Mouse (Mus musculus): Measurements from ENCODE around the gene Ptges3.
A peak's percentile ranks its signal among the peaks of the same experiment; 100 is the strongest.
"Not testable (repeated sequence)": the region's sequence is repeated elsewhere in the genome, so short reads cannot be mapped to it uniquely, and the experiment has no call there.

Ptges3 gene

DNA sequence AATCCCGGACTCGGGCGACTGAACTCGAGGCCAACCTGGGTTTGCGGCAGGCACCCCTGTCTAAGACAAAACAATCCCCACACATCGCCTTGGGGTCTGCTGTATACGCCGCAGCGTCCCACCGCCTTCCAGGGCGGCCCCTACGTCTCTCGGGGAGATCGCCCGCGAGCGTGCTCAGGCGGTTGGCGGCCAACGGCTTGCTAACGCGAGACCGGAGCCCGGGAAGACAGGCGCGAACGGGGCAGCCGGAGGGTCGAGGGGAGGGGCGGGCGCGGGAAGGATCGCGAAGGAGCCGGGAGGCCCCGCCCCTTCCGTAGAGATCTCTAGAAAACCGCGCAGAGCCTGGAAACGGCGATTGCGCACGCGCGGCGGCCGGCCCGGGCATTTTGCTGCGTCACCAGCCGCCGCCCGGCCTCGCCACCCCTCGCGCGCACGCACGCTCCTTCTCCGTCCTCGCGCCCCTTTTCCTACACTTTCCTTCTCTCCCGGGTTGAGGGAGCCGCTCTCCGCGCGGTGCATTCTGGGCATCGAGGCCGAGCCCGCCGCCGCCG lies at the start of gene Ptges3:
TSS of gene Ptges3 (plus strand) at position 354 of the 551 bp plus-strand sequence.
- DNase-seq (ENCODE audit: low read depth, low spot score): peak; percentile 88

DNA sequence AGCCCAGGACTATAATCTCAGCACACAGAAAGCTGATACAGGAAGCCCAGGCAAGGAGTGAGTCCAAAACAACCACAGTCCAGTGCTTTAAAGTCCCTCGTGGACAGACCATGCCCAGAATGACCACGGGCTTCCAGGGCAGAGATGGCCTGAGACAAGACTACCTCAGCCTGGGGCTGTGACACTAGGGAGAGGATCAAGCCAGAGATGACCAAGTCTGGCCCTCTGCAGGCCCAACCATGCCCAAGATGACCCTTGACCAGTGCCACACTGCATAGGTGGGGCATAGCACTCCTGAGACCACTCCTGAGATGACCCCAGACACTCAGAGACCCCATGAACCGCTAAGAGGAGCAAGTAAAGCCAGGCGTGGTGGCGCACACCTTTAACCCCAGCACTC lies 49.0 kb upstream of the Ptges3 start:
- no peak for DNase-seq (ENCODE audit: low read depth, low spot score)

DNA sequence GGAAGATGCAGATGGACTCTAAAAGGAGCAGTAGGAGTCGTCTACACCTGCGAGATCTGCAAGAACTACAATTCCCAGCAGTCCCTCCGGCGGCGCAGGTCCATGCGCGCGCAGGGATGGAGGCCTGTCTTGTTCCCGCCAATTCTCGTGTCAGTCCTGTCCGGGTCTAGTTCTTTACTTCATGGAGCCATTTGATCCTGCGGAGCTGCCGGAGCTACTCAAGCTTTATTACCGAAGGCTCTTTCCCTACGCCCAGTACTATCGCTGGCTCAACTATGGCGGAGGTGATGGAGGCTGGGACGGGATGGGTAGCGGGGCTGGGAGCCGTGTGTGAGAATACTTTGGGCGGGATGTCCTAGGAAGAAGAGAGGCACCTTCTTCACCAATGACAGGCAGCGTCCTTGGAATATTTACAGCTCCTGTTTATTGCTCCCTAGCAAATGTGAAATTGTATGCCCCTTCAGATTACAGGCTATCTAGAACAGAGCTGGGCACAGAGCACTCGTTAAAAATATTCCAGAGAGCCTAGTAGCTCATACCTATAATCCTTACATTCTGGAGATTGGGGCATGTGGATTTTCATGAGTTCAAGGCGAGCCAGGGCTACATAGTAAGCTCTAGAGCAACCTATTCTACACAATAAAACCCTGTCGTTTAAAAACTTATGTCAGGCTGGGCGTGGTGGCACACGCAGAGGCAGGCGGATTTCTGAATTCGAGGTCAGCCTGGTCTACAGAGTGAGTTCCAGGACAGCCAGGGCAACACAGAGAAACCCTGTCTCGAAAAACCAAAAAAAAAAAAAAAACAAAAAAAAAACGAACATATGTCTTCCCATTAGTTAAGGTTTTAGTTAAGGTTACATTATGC lies 43.5 kb upstream of the Ptges3 start, which contains the start of gene Prim1:
TSS of gene Prim1 (plus strand) at position 101 of the 867 bp plus-strand sequence.
- peak; percentile 45 for DNase-seq (ENCODE audit: low read depth, low spot score)

DNA sequence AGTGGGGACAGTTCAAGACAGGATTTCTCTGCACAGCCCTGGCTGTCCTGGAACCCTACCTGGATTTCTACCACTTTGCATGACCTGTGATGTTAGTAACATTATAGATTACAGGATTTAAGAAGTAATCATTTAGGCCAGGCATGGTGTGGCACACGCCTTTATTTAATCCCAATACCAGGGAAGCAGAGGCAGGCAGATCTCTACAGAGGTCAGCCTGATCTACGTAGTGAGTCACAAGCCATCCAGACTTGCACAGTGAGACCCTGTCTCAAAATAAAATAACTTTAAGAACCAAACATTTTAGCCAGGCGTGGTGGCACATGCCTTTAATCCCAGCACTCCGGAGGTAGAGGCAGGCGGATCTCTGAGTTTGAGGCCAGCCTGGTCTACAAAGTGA lies 36.6 kb upstream of the Ptges3 start:
- no peak for DNase-seq (ENCODE audit: low read depth, low spot score)

DNA sequence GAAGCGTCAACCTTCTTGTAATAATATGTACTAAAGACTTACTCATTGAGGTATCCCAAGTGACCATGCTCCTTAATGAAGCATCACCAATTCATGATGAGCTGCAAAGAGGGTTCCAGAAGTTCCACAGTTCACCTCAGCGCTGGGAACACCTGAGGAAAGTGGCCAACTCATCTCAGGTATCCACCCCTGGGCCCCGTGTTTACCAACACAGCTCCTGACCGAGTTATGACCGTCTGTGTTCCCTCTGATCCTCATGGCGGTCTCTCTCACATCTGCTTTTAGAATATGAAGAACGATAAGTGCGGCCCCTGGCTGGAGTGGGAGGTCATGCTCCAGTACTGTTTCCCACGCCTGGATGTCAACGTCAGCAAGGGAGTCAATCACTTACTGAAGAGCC lies 35.3 kb upstream of the Ptges3 start:
- DNase-seq (ENCODE audit: low read depth, low spot score): no peak

DNA sequence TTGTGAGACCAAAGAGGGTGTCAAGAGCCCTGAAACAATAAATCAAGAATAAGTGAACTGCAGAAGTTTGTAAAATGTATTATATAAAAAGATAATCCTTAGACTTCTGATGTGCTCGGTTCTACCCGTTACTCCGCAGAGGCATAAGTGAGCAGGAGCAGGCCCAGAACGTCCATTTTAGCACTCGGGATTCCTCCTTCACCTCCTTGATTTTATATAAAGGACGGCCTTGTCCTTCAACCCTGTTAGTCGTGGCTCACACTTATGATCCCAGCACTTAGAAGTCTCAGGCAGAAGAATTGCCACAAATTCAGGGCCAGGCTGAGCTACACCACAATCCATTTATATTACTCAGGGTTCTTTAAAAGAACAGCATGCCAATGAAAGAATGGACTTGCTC lies 28.8 kb upstream of the Ptges3 start:
- no peak for DNase-seq (ENCODE audit: low read depth, low spot score)

DNA sequence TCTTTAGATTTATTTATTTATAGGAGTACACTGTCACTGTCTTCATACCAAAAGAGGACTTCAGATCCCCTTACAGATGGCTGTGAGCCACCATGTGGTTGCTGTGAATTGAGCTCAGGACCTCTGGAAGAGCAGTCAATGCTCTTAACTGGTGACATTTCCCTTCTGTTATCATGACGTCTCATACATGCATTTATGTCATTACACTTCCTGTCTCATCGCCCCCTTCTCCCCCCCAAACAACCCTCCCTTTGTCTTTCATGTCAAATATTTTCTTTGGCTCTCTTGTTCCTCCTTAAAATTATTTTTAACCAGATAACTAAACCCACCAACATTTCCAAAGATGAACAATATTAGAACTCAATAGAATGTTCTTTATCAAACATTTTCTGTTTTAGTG lies 27.9 kb upstream of the Ptges3 start:
- no peak for DNase-seq (ENCODE audit: low read depth, low spot score)

DNA sequence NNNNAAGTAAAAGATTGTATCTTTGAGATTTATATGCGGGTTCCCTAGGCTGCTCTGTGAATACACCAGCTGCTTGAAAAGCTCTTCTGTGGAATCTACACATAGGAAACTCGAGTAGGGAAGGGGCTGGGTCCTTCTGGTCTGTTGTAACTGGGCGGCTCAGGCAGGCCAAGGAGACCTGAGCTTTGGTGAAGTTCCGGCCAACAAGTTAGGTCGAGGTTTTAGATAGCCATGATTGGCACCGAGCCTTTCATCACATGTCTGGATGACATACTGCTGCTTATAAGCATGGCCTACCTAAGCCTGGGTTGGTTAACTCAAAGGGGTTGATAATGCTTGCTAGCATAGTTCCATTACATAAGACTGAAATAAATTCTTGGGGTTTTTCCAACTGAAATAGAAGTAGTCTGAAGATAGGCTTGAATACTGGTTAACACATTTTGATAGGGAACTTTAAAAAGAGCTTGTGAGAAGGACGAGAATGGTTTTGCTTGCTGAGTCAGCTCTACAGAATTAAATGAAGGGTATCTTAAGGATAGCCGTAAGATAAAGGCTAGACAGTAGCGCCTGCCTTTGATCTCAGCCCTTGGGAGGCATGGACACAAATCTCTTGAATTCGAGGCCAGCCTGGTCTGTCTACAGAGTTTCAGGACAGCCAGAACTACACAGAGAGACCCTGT lies 21.9 kb upstream of the Ptges3 start:
- no peak for DNase-seq (ENCODE audit: low read depth, low spot score)

DNA sequence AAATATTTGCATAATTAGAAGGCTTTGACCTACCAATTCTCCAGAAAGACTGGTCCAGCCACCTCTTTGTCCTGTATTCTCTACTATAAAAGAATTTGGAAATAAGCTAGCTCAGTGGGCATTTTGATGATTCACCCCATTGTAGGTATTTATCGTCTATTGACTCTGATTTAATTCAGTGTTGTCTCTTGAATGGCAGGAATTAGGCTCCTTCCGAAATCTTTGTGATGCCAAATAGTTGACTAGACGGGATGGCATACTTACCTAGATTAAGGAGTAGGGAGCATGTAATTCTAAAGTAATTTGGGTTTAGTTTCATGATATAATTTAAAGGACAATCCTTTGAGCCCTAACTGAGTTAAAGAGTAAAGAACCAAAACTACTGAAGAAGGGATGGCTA lies 20.8 kb upstream of the Ptges3 start:
- DNase-seq (ENCODE audit: low read depth, low spot score): no peak

DNA sequence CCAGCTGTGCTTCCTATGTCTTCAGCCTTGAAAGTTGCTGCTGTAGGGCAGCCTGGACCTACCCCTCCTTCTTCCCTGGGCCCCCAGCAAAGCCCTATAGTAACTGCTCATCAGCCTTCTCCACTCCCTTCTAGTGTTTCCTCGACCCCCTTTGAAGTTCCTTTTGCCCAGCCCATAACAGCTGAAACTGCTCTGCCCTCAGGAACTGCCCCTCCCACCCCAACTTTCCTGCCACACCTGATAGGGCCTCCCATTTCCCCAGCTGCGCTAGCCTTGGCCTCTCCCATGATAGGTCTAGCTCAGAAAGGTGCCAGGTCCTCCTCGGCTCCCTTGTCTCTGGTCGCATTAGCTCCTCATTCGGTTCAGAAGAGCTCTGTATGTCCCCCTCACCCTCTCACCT lies 19.6 kb upstream of the Ptges3 start:
- no peak for DNase-seq (ENCODE audit: low read depth, low spot score)

DNA sequence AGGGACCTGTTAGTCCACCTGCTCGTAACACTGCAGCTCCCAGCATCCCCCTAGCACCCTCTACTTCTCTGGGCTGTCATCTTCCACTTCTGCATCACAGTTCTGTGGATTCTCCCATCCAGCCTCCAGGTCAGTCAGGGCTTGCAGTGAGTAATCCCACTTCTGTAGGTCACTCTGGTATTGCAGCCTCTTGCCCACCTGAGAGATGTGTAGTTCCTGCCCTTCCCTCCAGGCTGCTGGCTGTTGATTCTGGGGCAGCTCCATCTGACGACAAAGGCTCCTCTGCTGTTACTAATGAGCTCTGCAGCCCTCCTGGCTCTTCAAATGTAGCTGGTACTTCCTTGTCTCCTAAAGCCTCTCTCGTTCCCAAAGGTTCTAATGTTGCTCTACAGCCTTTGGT lies 18.9 kb upstream of the Ptges3 start:
- DNase-seq (ENCODE audit: low read depth, low spot score): no peak

DNA sequence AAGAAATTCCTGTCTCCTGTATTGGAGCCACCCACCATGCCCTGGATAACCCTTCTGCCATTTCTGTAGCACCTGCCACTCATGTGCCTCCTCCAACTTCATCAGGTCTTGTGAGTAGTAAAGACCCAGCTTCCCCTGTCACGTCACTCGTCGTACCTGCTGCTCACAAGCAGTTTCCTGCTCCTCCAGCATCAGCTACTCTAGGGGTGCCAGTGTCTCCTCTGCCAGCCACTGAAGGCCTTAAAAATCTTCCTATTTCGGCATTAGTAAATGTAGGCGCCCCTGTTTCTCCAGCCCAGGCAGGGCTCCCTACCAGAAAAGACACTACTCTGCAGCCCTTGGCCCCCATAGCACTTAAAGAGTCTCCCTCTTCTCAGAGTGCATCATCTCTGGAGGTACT lies 18.5 kb upstream of the Ptges3 start:
- DNase-seq (ENCODE audit: low read depth, low spot score): no peak

DNA sequence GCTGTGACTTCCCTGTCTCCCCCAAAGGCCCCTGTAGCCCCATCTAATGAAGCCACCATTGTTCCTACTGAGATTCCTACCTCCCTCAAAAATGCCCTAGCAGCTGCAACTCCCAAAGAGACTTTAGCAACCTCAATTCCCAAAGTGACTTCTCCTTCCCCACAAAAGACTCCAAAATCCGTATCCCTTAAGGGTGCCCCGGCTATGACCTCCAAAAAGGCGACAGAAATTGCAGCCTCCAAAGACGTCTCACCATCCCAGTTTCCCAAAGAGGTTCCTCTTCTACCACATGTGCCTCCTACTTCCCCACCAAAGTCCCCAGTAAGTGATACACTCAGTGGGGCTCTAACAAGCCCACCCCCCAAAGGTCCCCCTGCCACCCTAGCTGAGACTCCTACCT lies 17.1 kb upstream of the Ptges3 start:
- no peak for DNase-seq (ENCODE audit: low read depth, low spot score)

DNA sequence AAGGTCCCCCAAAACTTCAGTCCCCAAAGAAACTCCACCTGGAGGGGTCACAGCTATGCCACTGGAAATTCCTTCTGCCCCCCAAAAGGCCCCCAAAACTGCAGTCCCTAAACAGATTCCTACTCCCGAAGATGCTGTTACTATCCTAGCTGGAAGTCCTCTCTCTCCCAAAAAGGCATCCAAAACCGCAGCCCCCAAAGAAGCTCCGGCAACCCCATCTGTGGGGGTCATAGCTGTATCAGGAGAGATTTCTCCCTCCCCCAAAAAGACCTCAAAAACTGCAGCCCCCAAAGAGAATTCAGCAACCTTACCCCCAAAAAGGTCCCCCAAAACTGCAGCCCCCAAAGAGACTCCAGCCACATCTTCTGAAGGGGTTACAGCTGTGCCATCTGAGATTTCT lies 16.3 kb upstream of the Ptges3 start:
- DNase-seq (ENCODE audit: low read depth, low spot score): no peak

DNA sequence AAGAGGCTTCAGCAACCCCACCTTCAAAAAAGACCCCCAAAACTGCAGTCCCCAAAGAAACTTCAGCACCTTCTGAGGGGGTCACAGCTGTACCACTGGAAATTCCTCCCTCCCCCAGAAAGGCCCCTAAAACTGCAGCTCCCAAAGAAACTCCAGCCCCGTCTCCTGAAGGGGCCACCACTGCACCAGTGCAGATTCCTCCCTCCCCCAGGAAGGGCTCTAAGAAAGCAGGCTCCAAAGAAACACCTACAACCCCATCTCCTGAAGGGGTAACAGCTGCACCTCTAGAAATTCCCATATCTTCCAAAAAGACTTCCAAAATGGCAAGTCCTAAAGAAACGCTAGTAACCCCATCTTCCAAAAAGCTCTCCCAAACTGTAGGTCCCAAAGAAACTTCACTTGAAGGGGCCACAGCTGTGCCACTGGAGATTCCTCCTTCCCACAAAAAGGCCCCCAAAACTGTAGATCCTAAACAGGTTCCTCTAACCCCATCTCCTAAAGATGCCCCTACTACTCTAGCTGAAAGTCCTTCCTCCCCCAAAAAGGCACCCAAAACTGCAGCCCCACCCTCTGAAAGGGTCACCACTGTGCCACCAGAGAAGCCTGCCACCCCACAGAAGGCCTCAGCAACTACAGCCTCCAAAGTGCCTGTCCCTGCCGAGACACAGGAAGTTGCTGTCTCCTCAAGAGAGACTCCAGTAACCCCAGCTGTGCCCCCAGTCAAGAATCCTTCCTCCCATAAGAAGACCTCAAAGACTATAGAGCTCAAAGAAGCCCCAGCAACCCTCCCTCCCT lies 15.5 kb upstream of the Ptges3 start:
- DNase-seq (ENCODE audit: low read depth, low spot score): no peak

DNA sequence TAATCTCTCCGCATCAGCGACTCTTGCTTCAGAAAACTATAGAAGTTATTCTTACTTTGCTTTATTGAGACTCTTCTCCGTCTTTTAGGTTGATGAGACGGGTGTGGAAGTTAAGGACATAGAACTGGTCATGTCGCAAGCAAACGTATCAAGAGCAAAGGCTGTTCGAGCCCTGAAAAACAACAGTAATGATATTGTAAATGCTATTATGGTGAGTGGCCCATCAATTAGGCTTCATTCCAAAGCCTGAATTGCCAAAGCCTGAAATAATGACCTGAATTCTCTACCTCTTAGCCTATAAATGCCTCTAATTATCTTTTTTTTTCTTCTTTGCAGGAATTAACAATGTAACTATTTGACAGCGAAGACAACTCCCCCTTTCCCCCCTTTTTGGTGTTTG lies 10.6 kb upstream of the Ptges3 start:
- DNase-seq (ENCODE audit: low read depth, low spot score): no peak

DNA sequence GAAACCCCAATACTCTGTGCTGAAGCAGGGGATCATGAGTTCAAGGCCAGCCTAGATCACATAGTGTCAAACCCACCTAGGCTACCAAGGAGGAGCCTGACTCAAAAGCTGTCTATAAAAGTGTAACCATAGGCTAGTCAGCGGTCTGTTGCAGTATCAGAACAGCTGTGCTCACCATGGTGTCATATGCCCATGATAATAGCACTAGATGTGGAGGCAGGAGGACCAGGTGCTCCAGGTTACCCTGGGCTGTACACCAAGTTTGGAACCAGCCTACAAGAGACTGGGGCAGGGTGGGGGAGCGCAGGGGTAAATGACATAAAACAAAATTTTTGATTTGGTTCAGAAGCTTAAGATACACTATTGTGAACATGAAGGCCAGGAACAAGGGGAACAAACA lies 9.0 kb upstream of the Ptges3 start:
- no peak for DNase-seq (ENCODE audit: low read depth, low spot score)

DNA sequence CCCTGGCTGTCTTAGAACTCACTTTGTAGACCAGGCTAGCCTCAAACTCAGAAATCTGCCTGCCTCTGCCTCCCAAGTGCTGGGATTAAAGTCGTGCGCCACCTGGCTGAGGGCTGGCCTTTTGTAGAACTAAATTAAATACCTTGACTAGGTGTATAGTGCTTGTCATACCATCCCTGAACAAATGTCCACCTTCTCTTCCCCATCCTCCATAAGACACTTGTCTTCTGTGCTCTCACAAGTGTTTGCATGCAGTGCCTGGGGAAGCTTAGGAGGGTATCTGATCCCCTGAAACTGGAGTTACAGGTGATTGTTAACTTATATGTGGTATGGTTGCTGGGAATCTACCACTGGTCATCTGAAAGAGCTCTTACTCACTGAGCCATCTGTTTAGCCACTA lies 8.4 kb upstream of the Ptges3 start:
- no peak for DNase-seq (ENCODE audit: low read depth, low spot score)

DNA sequence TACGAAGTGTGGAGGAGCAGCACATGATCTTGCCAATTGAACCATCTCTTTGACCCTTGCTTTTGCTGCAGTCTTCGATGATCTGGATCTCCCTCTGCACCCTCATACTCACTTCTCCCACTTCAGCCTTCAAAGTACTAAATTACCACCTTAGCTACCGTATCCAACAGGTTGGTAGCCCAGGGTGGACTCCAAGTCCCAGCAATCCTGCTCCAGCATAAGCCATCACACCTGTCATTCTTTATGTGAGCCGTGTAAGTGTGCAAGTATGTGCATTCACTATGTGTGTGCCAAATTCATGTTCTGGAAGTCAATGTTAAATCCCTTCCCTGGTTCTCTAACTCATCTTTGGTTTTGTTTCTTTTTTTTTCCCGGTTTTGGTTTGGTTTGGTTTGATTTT lies 7.2 kb upstream of the Ptges3 start:
- no peak for DNase-seq (ENCODE audit: low read depth, low spot score)

DNA sequence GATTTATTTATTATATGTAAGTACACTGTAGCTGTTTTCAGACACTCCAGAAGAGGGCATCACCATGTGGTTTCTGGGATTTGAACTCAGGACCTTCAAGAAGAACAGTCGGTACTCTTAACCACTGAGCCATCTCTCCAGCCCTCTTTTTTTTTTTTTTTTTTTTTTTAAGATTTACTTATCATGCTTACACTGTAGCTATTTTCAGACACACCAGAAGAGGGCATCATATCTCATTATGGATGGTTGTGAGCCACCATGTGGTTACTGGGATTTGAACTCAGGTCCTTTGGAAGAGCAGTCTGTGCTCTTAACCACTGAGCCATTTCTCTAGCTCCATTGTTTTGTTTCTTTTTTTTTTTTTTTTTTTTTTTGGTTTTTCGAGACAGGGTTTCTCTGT lies 6.6 kb upstream of the Ptges3 start:
- not testable (repeated sequence) for DNase-seq (ENCODE audit: low read depth, low spot score)

DNA sequence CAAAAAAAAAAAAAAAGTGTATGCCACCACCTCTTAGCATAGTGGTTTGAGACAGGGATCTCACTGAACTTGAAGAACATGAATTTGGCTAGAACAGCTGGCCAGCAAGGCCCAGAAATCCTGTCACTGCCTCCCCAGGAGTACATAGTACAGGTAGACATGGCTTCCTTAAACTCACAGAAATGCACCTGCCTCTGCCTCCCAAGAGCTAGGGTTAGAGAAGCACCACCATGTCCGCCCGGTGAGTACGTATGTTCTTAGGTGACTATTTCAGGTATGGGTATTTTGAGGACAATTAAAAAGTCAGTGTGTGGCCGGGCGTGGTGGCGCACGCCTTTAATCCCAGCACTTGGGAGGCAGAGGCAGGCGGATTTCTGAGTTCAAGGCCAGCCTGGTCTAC lies 5.8 kb upstream of the Ptges3 start:
- DNase-seq (ENCODE audit: low read depth, low spot score): no peak

DNA sequence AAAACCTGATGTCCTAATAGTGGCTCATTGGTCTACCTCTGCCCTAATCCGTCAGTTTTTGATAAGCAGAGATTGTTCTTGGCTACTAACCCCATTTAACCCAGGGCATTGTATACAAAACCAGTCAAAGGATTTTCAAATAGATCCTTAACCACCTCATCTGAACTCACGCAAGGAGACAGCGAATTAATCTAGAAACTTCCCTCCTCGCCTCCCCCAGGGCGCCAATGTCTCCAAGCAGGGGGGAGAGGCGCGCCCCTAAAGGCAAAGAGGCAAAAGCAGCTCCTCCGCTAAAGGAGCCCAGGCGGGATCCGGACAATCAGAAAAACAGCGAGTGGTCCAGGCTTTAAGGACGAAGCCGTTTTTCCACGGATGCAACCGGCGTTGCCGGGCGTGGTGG lies 570 bp upstream of the Ptges3 start:
- no peak for DNase-seq (ENCODE audit: low read depth, low spot score)

Measured in telencephalon, adult 2 months (tissue).